Mouse (Mus musculus) kidney, embryonic 15.5 days (tissue): ENCODE measurements at regions not wholly inside any gene's neighbourhood (a gene's known extent, or its start where the extent isn't known, plus 50 kb on each side); places are given as distances from the start of the nearest gene placed in this dataset.
A peak's percentile ranks its signal among the peaks of the same experiment; 100 is the strongest.

Source experiments
- ATAC-seq: fragments of 200-750 bp; cut with Nextera tagmentation; replicated peaks from 2 replicates; pipeline ENCODE4 v1.8.0; 2017; ENCODE audit warnings: moderate TSS enrichment; ENCODE audit not compliant: low FRiP score
- H3K27ac ChIP-seq: fragments of 300-500 bp; sonication (generic); 2 replicates; pipeline ENCODE4 v1.5.1; 2015; ENCODE audit warnings: mild to moderate bottlenecking, inconsistent platforms
- H3K27me3 ChIP-seq: fragments of 300-500 bp; sonication (generic); 2 replicates; pipeline ENCODE4 v1.6.1; 2015; ENCODE audit warnings: inconsistent platforms
- H3K36me3 ChIP-seq: fragments of 300-500 bp; sonication (generic); 2 replicates; pipeline ENCODE4 v1.6.1; 2015; ENCODE audit warnings: inconsistent platforms
- H3K4me1 ChIP-seq: fragments of 300-500 bp; sonication (generic); 2 replicates; pipeline ENCODE4 v1.6.1; 2015; ENCODE audit warnings: inconsistent platforms
- H3K4me2 ChIP-seq: fragments of 300-500 bp; sonication (generic); 2 replicates; pipeline ENCODE4 v1.6.1; 2015; ENCODE audit warnings: moderate library complexity, mild to moderate bottlenecking, inconsistent platforms
- H3K4me3 ChIP-seq: fragments of 300-500 bp; sonication (generic); replicated peaks from 2 replicates; pipeline ENCODE4 v1.5.1; 2015; ENCODE audit warnings: mild to moderate bottlenecking, inconsistent platforms
- H3K9ac ChIP-seq: fragments of 300-500 bp; sonication (generic); 2 replicates; pipeline ENCODE4 v1.6.1; 2015; ENCODE audit warnings: mild to moderate bottlenecking, inconsistent platforms
- H3K9me3 ChIP-seq: fragments of 300-500 bp; sonication (generic); replicated peaks from 2 replicates; pipeline ENCODE4 v1.6.1; 2016; ENCODE audit warnings: inconsistent platforms
- WGBS: fragments of 180-500 bp; shearing (Covaris S2); methylation state at CpG from one replicate; pipeline ENCODE4 v1.1.7; 2015; ENCODE audit warnings: mixed read lengths; 5-methylcytosine and 5-hydroxymethylcytosine counted together

DNA sequence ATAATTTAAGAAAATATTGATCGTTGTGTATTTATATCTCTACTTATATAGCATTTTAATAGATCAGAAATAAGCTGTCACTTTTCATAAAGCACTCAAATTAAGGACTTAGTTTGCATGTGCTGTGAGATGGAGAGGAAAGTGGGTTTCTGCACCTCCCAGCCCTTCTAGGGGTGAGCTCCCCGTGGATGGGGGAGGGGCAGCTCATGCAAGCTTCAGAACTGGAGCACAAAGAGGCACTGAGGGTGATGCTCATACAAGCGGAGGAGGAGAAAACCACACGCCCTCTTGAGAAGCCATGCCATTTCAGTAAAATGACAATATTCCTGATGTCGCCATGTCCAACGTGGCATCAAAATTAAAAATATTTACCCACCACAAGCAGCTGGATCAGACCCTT lies 452.1 kb upstream of the 3110018I06Rik start:
- no peak for ATAC-seq
- 74% methylated on average over 6 of the region's 6 CpGs for WGBS

GRCm38 (mm10) chr12:107041927-107042652 lies 446.3 kb upstream of the 3110018I06Rik start:
- H3K4me1 ChIP-seq, result no peaks in the 10 kb centered on the region
- no peak for ATAC-seq
- 72% methylated on average over 13 of the region's 13 CpGs for WGBS
- no peaks in the 10 kb centered on the region for H3K27me3 ChIP-seq
- no peaks in the 10 kb centered on the region for H3K9me3 ChIP-seq
- no peak overlapping the region for H3K27ac ChIP-seq
- no peak overlapping the region for H3K9ac ChIP-seq
- H3K4me3 ChIP-seq, result no peak overlapping the region
- H3K4me2 ChIP-seq, result no peak overlapping the region
- no peaks in the 10 kb centered on the region for H3K36me3 ChIP-seq

More for the DNA sequence above, 452.1 kb upstream of the 3110018I06Rik start:
- Histone ChIP-seq H3K9me3 (no peaks in the 10 kb centered on the region), H3K27ac (no peak overlapping the region), H3K4me3 (no peak overlapping the region), H3K36me3 (no peaks in the 10 kb centered on the region), H3K9ac (no peak overlapping the region), H3K4me2 (no peak overlapping the region), H3K27me3 (no peaks in the 10 kb centered on the region), H3K4me1 (no peaks in the 10 kb centered on the region)

GRCm38 (mm10) chr12:107046496-107046895 lies 441.9 kb upstream of the 3110018I06Rik start:
- Histone ChIP-seq H3K4me2 (no peak overlapping the region), H3K27ac (no peak overlapping the region), H3K36me3 (no peaks in the 10 kb centered on the region), H3K27me3 (no peaks in the 10 kb centered on the region), H3K9me3 (no peaks in the 10 kb centered on the region), H3K9ac (no peak overlapping the region), H3K4me1 (no peaks in the 10 kb centered on the region), H3K4me3 (no peak overlapping the region)
- ATAC-seq, result no peak
- 93% methylated on average over 3 of the region's 3 CpGs for WGBS

DNA sequence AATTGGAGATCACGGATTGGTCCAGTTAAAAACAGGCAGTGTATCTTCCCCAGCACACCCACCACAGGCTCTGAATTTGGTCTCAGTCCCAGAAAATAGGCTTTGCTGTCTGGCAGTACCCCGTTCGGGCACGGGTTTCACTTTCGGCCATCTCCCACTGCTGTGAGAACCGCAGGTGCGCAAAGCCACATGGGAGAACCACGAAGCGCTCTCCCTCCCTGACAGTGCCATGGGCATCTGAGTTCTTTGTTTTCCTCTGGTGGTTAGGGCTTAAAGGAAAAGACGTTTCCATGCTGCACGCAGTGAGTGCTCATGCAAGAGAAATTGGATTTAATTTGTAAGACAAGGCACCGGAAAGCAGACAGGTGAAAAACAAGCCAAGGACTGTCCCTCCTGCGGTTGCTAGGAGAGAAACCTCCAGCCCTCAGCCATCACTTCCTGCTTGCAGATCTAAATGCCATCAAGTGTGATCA lies 441.3 kb upstream of the 3110018I06Rik start:
- no peaks in the 10 kb centered on the region for H3K4me1 ChIP-seq
- ATAC-seq, result no peak
- no peaks in the 10 kb centered on the region for H3K9me3 ChIP-seq
- 63% methylated on average over 13 of the region's 13 CpGs for WGBS
- no peak overlapping the region for H3K27ac ChIP-seq
- no peaks in the 10 kb centered on the region for H3K36me3 ChIP-seq
- no peak overlapping the region for H3K4me3 ChIP-seq
- no peak overlapping the region for H3K9ac ChIP-seq
- no peaks in the 10 kb centered on the region for H3K27me3 ChIP-seq
- 0 out of 2 replicates have a peak overlapping the region, but pooled peaks have one; percentile 7 for H3K4me2 ChIP-seq

DNA sequence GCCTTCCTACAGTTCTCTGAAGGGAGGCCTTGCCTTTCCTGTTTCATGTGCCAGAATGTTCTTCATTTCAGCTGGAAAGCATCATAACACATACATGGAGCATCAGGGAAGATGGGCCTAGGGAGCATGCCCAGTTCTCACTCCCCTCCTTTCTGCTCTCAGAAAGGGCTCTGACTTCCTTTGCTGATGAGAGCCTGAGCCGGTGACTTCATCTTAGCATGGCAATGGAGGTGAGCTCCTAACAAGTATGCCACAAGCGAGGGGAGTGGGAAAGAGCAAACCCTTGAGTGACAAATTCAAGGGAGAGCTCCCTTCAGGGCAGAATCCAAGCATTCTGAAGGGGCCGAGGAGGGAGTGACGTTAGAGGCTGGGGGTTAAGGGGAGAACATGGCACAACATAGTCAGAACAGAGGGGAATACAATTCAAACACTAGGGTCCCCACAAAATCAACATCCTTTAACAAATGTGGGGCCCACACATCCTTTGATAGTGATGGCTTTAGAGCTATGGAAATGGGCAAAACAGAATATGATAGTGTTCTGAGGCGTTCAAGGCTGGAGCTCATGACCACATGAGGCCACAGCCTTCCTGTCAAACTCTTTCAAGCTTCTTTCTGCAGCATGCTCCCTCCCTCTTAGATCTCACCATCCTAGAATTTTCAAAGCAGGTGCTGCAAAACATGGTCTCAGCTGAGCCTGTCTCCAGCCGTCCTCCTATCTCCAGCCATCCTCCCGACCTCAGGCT lies 437.4 kb upstream of the 3110018I06Rik start:
- ATAC-seq, result no peak
- H3K9me3 ChIP-seq, result no peaks in the 10 kb centered on the region
- WGBS, result 86% methylated on average over 7 of the region's 7 CpGs
- no peaks in the 10 kb centered on the region for H3K36me3 ChIP-seq
- no peaks in the 10 kb centered on the region for H3K4me1 ChIP-seq
- no peaks in the 10 kb centered on the region for H3K27me3 ChIP-seq
- H3K4me2 ChIP-seq, result no peak overlapping the region
- H3K4me3 ChIP-seq, result no peak overlapping the region
- no peak overlapping the region for H3K27ac ChIP-seq
- H3K9ac ChIP-seq, result no peak overlapping the region

DNA sequence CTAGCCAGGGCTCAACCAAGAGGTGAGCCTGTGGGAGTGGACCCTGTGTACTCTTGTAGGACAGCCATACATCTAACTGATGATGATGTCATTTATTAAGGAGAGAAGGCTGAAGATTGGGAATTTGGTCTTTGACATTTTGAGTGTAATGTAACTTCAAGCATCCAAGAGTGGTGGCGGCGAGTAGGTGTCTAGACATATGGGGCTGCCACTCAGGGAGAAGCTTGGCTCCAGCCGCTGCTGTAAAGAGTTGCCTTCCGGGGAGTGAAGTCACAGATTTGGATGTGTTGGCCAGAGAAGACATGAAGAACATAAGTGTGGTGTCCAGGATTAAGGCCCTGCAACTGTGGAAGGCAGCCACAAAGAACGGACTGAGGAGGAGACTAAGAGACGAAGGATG lies 436.3 kb upstream of the 3110018I06Rik start:
- no peaks in the 10 kb centered on the region for H3K9me3 ChIP-seq
- ATAC-seq, result no peak
- H3K4me3 ChIP-seq, result no peak overlapping the region
- WGBS, result 91% methylated on average over 6 of the region's 6 CpGs
- H3K9ac ChIP-seq, result no peak overlapping the region
- no peaks in the 10 kb centered on the region for H3K27me3 ChIP-seq
- H3K4me1 ChIP-seq, result no peaks in the 10 kb centered on the region
- no peak overlapping the region for H3K27ac ChIP-seq
- H3K4me2 ChIP-seq, result no peak overlapping the region
- no peaks in the 10 kb centered on the region for H3K36me3 ChIP-seq

- H3K9me3 ChIP-seq, result no peaks in the 10 kb centered on the region
- no peak overlapping the region for H3K27ac ChIP-seq
- H3K4me1 ChIP-seq, result no peaks in the 10 kb centered on the region
- H3K4me2 ChIP-seq, result no peak overlapping the region
- no peak overlapping the region for H3K4me3 ChIP-seq
- 23% methylated on average over 5 of the region's 5 CpGs for WGBS
- H3K27me3 ChIP-seq, result no peaks in the 10 kb centered on the region
- no peaks in the 10 kb centered on the region for H3K36me3 ChIP-seq
- no peak overlapping the region for H3K9ac ChIP-seq
- ATAC-seq, result no peak
Observed at GRCm38 (mm10) chr12:107056553-107056952, 431.9 kb upstream of the 3110018I06Rik start.

DNA sequence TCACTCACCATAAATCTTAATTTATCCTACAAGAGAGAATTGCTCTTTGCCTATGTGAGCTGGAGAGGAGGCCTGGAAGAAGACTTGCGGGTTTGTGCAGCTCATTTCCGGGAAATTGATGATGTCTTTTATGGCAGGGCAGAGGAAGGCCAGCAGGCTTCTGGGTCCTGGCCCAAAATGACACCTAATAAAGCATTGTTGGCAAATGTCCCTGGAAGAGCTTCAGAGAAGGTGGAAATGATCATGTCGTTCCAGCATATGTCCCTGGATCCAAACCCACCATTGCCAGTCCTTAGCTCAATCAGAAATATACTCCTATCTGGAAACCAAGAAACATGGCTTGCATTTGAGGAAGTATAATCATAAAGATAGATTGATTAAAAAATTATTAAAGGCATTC lies 427.9 kb upstream of the 3110018I06Rik start:
- no peak overlapping the region for H3K27ac ChIP-seq
- no peak overlapping the region for H3K4me3 ChIP-seq
- no peak overlapping the region for H3K9ac ChIP-seq
- H3K4me2 ChIP-seq, result no peak overlapping the region
- no peak for ATAC-seq
- no peaks in the 10 kb centered on the region for H3K4me1 ChIP-seq
- H3K9me3 ChIP-seq, result 0 out of 2 replicates have a peak, but pooled peaks cover 3% of the 10 kb centered on the region
- H3K36me3 ChIP-seq, result no peaks in the 10 kb centered on the region
- WGBS, result 29% methylated on average over 3 of the region's 3 CpGs
- H3K27me3 ChIP-seq, result no peaks in the 10 kb centered on the region

GRCm38 (mm10) chr12:107067346-107067745 lies 421.1 kb upstream of the 3110018I06Rik start:
- Histone ChIP-seq H3K4me3 (no peak overlapping the region), H3K4me1 (no peaks in the 10 kb centered on the region), H3K9me3 (0 out of 2 replicates have a peak, but pooled peaks cover 3% of the 10 kb centered on the region), H3K4me2 (no peak overlapping the region), H3K9ac (no peak overlapping the region), H3K27me3 (no peaks in the 10 kb centered on the region), H3K36me3 (no peaks in the 10 kb centered on the region), H3K27ac (no peak overlapping the region)
- ATAC-seq, result no peak
- WGBS, result 86% methylated on average over 2 of the region's 2 CpGs

GRCm38 (mm10) chr12:107082541-107082940 lies 405.9 kb upstream of the 3110018I06Rik start:
- no peak for ATAC-seq
- Histone ChIP-seq H3K4me1 (peaks cover 9% of the 10 kb centered on the region), H3K4me2 (no peak overlapping the region), H3K9me3 (no peaks in the 10 kb centered on the region), H3K36me3 (no peaks in the 10 kb centered on the region), H3K27me3 (peaks cover 16% of the 10 kb centered on the region; the same call in 1 of the 2 replicates), H3K4me3 (no peak overlapping the region), H3K9ac (no peak overlapping the region), H3K27ac (no peak overlapping the region)
- 80% methylated on average over 10 of the region's 10 CpGs for WGBS

- no peak overlapping the region for H3K4me3 ChIP-seq
- no peak for ATAC-seq
- H3K4me2 ChIP-seq, result 0 out of 2 replicates have a peak overlapping the region, but pooled peaks have one; percentile 31
- no peak overlapping the region for H3K9ac ChIP-seq
- H3K27ac ChIP-seq, result no peak overlapping the region
- peaks cover 9% of the 10 kb centered on the region for H3K4me1 ChIP-seq
- 30% methylated on average over 14 of the region's 14 CpGs for WGBS
- H3K9me3 ChIP-seq, result no peaks in the 10 kb centered on the region
- peaks cover 16% of the 10 kb centered on the region; the same call in 1 of the 2 replicates for H3K27me3 ChIP-seq
- H3K36me3 ChIP-seq, result no peaks in the 10 kb centered on the region
Observed at GRCm38 (mm10) chr12:107085058-107085905, 403.1 kb upstream of the 3110018I06Rik start.
